Mouse (Mus musculus) embryonic facial prominence, embryonic 13.5 days (tissue): Measurements from ENCODE around the gene Tm7sf2. TPM values are rescaled to one million over a fixed set of nuclear protein-coding genes. Genes with fewer than 3 reads are reported as not detected.
A peak's percentile ranks its signal among the peaks of the same experiment; 100 is the strongest.

Experiments used
- ATAC-seq: fragments of 200-750 bp; cut with Nextera tagmentation; 2 replicates; pipeline ENCODE4 v1.8.0; 2017; ENCODE audit warnings: low read depth; ENCODE audit not compliant: insufficient number of reproducible peaks, insufficient read depth, low FRiP score, low TSS enrichment
- H3K27ac ChIP-seq: fragments of 300-500 bp; sonication (generic); 2 replicates; pipeline ENCODE4 v1.5.1; 2015; ENCODE audit warnings: moderate library complexity, mild to moderate bottlenecking, inconsistent platforms
- H3K27me3 ChIP-seq: fragments of 300-500 bp; sonication (generic); 2 replicates; pipeline ENCODE4 v1.6.1; 2015; ENCODE audit warnings: mild to moderate bottlenecking, inconsistent platforms
- H3K36me3 ChIP-seq: fragments of 300-500 bp; sonication (generic); 2 replicates; pipeline ENCODE4 v1.6.1; 2015; ENCODE audit warnings: mild to moderate bottlenecking, inconsistent platforms
- H3K4me1 ChIP-seq: fragments of 300-500 bp; sonication (generic); 2 replicates; pipeline ENCODE4 v1.6.1; 2015; ENCODE audit warnings: inconsistent platforms
- H3K4me2 ChIP-seq: fragments of 300-500 bp; sonication (generic); 2 replicates; pipeline ENCODE4 v1.6.1; 2015; ENCODE audit warnings: moderate library complexity, mild to moderate bottlenecking, inconsistent platforms
- H3K4me3 ChIP-seq: fragments of 300-500 bp; sonication (generic); 2 replicates; pipeline ENCODE4 v1.5.1; 2015; ENCODE audit warnings: mild to moderate bottlenecking, inconsistent platforms
- H3K9ac ChIP-seq: fragments of 300-500 bp; sonication (generic); 2 replicates; pipeline ENCODE4 v1.6.1; 2015; ENCODE audit warnings: mild to moderate bottlenecking, inconsistent platforms
- H3K9me3 ChIP-seq: fragments of 300-500 bp; sonication (generic); 2 replicates; pipeline ENCODE4 v1.6.1; 2016; ENCODE audit warnings: inconsistent platforms
- WGBS: fragments of 180-500 bp; shearing (Covaris S2); methylation state at CpG from one replicate; pipeline ENCODE4 v1.1.7; 2015; ENCODE audit warnings: mixed read lengths; 5-methylcytosine and 5-hydroxymethylcytosine counted together
- polyA plus RNA-seq: library from polyadenylated mRNA; unstranded; fragments of >200 nt; fragmentation: Nextera tagmentation; extraction: Ambion mirVana; gene quantifications from 2 replicates; pipeline ENCODE4 v1.2.1, GENCODE M21; 2015

Gene Tm7sf2
- polyA plus RNA-seq, 1 experiment from 2014 or later = 21.7 TPM

DNA sequence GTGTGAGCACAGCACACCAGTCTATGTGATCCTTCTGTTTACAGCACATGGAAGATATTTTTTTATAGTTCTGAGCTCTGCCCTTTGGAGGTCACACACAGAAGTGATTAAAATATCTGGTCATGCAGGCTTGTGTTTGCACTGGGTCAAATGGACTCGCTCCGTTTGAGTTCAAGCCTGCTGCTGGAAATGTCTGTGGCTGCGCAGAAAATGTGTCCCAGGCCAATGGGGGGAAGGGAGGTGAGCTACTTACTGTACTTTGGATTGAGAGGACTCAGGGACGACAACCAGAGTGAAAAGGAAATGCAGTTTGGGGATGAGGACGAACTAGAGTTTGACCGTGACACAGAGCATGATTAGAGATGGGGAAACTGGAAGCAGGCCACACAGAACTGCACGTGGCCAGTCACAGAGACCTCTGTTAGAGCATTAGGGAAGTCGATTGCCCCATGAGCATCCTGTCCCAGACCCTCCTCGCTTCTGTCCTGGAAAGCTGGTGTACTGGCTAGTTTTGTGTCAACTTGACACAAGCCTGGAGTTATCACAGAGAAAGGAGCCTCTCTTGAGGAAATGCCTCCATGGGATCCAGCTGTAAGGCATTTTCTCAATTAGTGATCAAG is 32.1 kb downstream of the Tm7sf2 start:
- no peak overlapping the region for H3K4me3 ChIP-seq
- ATAC-seq = no peak
- no peaks in the 10 kb centered on the region for H3K27me3 ChIP-seq
- H3K27ac ChIP-seq = 0 out of 2 replicates have a peak overlapping the region, but pooled peaks have one; percentile 11
- 0 out of 2 replicates have a peak overlapping the region, but pooled peaks have one; percentile 6 for H3K9ac ChIP-seq
- no peaks in the 10 kb centered on the region for H3K36me3 ChIP-seq
- no peak overlapping the region for H3K4me2 ChIP-seq
- no peaks in the 10 kb centered on the region for H3K4me1 ChIP-seq
- WGBS = 50% methylated on average over 9 of the region's 9 CpGs
- H3K9me3 ChIP-seq = no peaks in the 10 kb centered on the region

DNA sequence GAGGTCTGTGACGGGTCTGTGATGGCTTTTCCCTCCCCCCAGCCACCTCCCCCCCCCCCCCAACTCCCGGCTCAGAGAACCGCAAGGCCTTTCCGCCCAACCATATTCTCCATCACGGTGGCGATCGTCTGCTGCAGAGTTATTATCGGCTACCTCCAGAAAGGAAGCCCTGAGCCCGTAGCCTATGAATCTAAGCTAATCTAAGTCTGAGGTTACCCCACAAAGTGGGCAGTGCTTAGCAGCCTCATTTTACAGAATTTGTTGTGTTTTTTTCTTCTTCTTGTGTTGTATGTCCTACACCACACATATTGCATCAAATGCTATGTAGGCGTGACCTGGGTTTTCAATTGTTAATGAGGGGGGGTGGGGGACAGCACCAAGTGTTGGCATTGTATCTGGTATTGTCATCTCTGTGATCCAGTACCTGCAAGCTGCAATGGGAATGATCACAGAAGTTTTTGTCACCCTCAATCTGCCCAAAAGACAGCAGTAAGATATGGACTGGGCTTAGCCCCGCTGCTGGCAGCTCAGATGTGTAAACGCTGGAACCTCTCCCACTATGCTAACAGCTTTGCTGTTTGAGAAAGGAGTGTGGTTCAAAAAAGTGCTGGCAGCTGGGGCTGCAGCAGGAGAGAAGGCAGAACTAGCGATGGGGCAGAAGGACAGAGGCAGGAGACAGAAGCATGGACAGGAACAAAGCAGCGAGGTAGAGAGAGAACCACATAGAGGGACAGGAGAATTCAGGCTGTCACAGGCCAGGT is 37.5 kb downstream of the Tm7sf2 start:
- no peak overlapping the region for H3K27ac ChIP-seq
- no peaks in the 10 kb centered on the region for H3K4me1 ChIP-seq
- no peak for ATAC-seq
- no peaks in the 10 kb centered on the region for H3K36me3 ChIP-seq
- no peak overlapping the region for H3K4me2 ChIP-seq
- H3K9ac ChIP-seq = no peak overlapping the region
- no peaks in the 10 kb centered on the region for H3K27me3 ChIP-seq
- 76% methylated on average over 14 of the region's 14 CpGs for WGBS
- no peaks in the 10 kb centered on the region for H3K9me3 ChIP-seq
- no peak overlapping the region for H3K4me3 ChIP-seq

DNA sequence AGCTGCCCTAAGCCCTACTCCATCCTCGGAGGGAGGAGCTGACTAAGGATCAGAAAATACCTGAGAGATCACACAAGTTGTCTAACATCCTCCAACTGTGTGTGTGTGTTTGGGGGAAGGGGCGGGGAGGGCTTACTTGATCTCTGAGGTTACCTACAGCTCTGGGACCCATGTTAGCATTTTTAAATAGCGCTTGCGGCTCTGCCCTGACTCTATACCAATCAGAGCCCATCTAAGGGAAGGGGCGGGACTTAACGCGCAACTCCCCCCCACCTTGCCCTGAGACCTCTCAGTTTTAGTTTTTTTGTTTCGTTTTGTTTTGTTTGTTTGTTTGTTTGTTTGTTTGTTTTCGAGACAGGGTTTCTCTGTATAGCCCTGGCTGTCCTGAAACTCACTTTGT is 38.7 kb downstream of the Tm7sf2 start:
- Histone ChIP-seq H3K4me2 (no peak overlapping the region), H3K9me3 (no peaks in the 10 kb centered on the region), H3K27me3 (no peaks in the 10 kb centered on the region), H3K27ac (no peak overlapping the region), H3K4me3 (no peak overlapping the region), H3K36me3 (no peaks in the 10 kb centered on the region), H3K4me1 (no peaks in the 10 kb centered on the region), H3K9ac (no peak overlapping the region)
- WGBS = 84% methylated on average over 9 of the region's 9 CpGs
- no peak for ATAC-seq

GRCm38 (mm10) chr19:6028991-6029390 is 39.2 kb downstream of the Tm7sf2 start:
- H3K27ac ChIP-seq = no peak overlapping the region
- 67% methylated on average over 6 of the region's 6 CpGs for WGBS
- H3K36me3 ChIP-seq = no peaks in the 10 kb centered on the region
- H3K9me3 ChIP-seq = no peaks in the 10 kb centered on the region
- no peak overlapping the region for H3K4me3 ChIP-seq
- no peaks in the 10 kb centered on the region for H3K27me3 ChIP-seq
- no peaks in the 10 kb centered on the region for H3K4me1 ChIP-seq
- H3K9ac ChIP-seq = no peak overlapping the region
- H3K4me2 ChIP-seq = no peak overlapping the region
- ATAC-seq = no peak

- Histone ChIP-seq H3K9ac (no peak overlapping the region), H3K27me3 (no peaks in the 10 kb centered on the region), H3K27ac (no peak overlapping the region), H3K36me3 (no peaks in the 10 kb centered on the region), H3K4me2 (no peak overlapping the region), H3K9me3 (no peaks in the 10 kb centered on the region), H3K4me3 (no peak overlapping the region), H3K4me1 (no peaks in the 10 kb centered on the region)
- WGBS = 84% methylated on average over 7 of the region's 7 CpGs
- ATAC-seq = no peak
Measured at GRCm38 (mm10) chr19:6023930-6024329, 44.2 kb downstream of the Tm7sf2 start.

GRCm38 (mm10) chr19:6023059-6023458 is 45.1 kb downstream of the Tm7sf2 start:
- no peak overlapping the region for H3K27ac ChIP-seq
- no peak overlapping the region for H3K9ac ChIP-seq
- no peak overlapping the region for H3K4me3 ChIP-seq
- H3K27me3 ChIP-seq = no peaks in the 10 kb centered on the region
- H3K9me3 ChIP-seq = no peaks in the 10 kb centered on the region
- no peaks in the 10 kb centered on the region for H3K36me3 ChIP-seq
- H3K4me2 ChIP-seq = no peak overlapping the region
- WGBS = 66% methylated on average over 8 of the region's 8 CpGs
- no peak for ATAC-seq
- no peaks in the 10 kb centered on the region for H3K4me1 ChIP-seq

DNA sequence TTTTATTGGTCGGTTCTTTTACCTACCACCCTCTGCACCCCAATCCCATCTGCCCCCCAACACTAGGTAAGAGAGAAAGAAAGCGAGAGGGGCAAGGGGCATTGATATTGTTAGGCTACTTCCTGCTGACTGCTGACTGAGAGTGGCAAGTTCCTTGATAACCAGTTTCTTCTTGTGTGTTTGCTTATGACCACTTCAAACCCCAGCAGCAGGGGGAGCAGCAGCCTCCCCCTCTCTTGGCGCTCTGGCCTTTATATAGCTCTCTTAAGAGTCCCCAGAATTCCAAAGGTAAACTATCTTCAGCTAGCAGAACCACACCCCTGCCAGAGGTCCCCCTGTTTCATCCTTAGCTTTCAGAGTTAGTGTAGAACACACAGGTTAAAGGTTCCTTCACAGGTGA is 47.9 kb downstream of the Tm7sf2 start:
- WGBS = 59% methylated on average over 3 of the region's 3 CpGs
- Histone ChIP-seq H3K9me3 (no peaks in the 10 kb centered on the region), H3K9ac (no peak overlapping the region), H3K4me3 (no peak overlapping the region), H3K27me3 (peaks cover 6% of the 10 kb centered on the region; the same call in 1 of the 2 replicates), H3K27ac (no peak overlapping the region), H3K4me1 (peaks cover 12% of the 10 kb centered on the region), H3K36me3 (no peaks in the 10 kb centered on the region), H3K4me2 (no peak overlapping the region)
- ATAC-seq = no peak

DNA sequence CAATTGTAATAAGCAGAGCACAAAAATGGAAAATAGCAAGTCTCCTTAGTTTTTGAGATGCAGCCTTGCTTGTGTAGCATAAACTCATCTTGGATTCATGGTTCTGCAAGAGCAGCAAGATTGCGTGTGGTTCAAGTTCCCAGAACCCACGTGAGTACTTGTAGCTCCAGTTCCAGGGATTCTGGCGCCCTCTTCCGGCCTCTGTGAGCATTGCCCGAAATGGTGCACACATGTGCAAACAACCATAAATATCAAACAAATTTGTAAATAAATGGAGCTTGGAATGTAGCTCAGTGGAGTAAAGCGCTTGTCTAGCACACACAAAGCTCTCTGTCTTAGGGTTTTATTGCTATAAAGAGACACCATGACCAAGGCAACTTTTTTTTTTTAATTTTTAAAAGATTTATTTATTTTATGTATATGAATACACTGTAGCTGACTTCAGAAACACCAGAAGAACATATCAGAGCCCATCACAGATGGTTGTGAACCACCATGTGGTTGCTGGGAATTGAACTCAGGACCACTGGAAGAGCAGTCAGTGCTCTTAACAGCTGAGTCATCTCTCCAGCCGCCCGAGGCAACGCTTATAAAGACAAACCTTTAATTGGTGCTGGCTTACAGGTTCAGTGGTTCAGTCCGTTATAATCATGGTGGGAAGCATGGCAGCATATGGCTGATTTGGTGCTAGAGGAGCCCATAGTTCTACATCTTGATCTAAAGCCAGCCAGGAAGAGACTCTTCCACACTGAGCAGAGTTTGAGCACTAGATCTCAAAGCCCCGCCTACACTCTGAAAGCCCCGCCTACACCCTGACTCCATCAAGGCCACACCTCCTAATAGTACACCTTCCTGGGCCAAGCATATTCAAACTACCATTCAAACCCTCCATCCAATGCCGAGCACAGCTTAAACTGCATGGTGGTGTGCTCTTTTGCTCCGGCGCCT is 49.8 kb downstream of the Tm7sf2 start:
- no peaks in the 10 kb centered on the region for H3K9me3 ChIP-seq
- H3K9ac ChIP-seq = no peak overlapping the region
- 32% methylated on average over 15 of the region's 15 CpGs for whole genome bisulfite sequencing
- H3K27ac ChIP-seq = no peak overlapping the region
- no peak overlapping the region for H3K4me3 ChIP-seq
- ATAC-seq = no peak
- no peaks in the 10 kb centered on the region for H3K36me3 ChIP-seq
- H3K4me2 ChIP-seq = no peak overlapping the region
- peaks cover 9% of the 10 kb centered on the region for H3K27me3 ChIP-seq
- peaks cover 27% of the 10 kb centered on the region for H3K4me1 ChIP-seq

GRCm38 (mm10) chr19:6016532-6016931 is 51.6 kb downstream of the Tm7sf2 start:
- no peak overlapping the region for H3K9ac ChIP-seq
- peaks cover 9% of the 10 kb centered on the region for H3K27me3 ChIP-seq
- no peak overlapping the region for H3K27ac ChIP-seq
- H3K36me3 ChIP-seq = no peaks in the 10 kb centered on the region
- 46% methylated on average over 7 of the region's 7 CpGs for WGBS
- no peaks in the 10 kb centered on the region for H3K9me3 ChIP-seq
- peak overlapping the region; percentile 82 for H3K4me2 ChIP-seq
- H3K4me3 ChIP-seq = no peak overlapping the region; the same call in 1 of the 2 replicates
- peaks cover 27% of the 10 kb centered on the region for H3K4me1 ChIP-seq
- no peak for ATAC-seq

DNA sequence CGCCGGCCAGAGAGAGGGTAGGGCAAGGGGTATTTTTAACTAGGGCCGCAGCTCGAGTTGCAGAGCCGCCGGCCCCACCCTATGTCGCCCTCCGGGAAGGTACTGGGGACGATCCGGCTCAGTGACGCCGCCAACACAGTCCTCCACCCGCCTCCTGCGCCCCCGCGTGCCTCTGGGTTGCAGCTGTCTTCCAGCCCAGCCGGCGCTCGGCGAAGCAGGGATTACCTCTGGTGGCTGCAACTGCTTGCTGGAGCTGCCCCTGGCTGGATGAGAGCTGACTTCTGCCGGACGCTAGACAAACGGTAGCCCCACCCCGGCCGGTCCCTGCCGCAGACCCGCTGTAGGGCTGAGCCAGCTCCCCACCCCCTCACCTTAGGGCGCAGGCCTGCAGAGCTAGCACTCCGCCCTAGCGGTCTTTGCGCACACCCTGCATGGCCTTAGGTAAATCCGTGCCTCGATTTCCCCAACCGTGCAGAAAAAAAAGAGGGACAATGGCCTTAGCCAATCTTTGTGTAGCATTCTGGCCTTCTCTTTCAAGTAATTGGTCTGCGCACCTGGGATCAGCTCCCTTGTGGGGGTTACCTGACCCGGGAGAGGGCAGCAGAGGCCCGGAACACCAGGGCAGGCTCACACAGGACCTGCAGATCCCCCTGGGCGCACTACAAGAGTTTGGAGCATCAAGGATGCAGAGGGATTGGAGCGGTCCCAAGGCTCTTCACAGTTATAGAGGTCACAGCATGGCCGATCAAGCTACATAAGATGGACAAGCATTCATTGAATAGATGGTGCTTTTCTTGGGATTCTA is 52.5 kb downstream of the Tm7sf2 start, which contains the start of gene Capn1:
Gene Capn1 (minus strand): TSS at position 387 of the 805 bp plus-strand sequence.
- ATAC-seq = peak; percentile 73
- 2% methylated on average over 40 of the region's 40 CpGs for WGBS

More for the DNA sequence above, 52.5 kb downstream of the Tm7sf2 start, which contains the start of gene Capn1:
- Histone ChIP-seq H3K36me3 (no peaks in the 10 kb centered on the region; the same call in 1 of the 2 replicates), H3K27me3 (peaks cover 9% of the 10 kb centered on the region), H3K4me1 (peaks cover 27% of the 10 kb centered on the region), H3K27ac (0 out of 2 replicates have a peak within 1 kb of the TSS, but pooled peaks have one; percentile 29), H3K9me3 (no peaks in the 10 kb centered on the region), H3K9ac (peak within 1 kb of the TSS; percentile 76), H3K4me2 (peak within 1 kb of the TSS; percentile 82), H3K4me3 (peak within 1 kb of the TSS; percentile 56)
